Mouse (Mus musculus) common myeloid progenitor, adult 5-6 weeks (primary cell): Measurements from ENCODE around the gene Sema5a. TPM values are rescaled to one million over a fixed set of nuclear protein-coding genes. Genes with fewer than 3 reads are reported as not detected.

Experiments
- ATAC-seq: replicated peaks from 2 replicates; pipeline ENCODE4 v1.8.0; 2016; ENCODE audit warnings: low read depth, mild to moderate bottlenecking, moderate TSS enrichment, inconsistent platforms; ENCODE audit not compliant: poor library complexity, severe bottlenecking
- total RNA-seq: library from RNA; stranded (forward); fragments of 200-1000, 187-1606 nt; gene quantifications from 2 replicates; pipeline ENCODE4 v1.2.3, GENCODE M21; 2017

Sema5a gene
- total RNA-seq, 1 experiment from 2014 or later = not detected

DNA sequence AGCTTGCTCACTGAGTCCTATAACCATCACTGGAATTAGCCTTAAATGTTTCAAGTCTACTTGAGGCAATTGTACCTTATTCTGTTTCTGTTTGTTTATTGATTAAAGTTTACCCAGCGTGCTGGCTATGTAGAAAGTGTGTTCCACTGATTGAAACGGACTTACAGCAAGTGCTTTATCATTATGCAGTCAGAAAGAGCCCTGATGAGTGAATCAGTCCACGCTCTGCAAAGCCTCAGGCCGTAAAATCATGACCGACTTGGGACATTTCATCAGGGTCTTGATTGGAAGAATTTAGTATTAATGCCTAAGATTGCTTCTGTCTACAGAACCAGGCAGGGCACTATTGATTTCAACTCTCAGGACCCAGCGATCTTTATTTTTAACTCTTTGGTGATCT is 178.5 kb downstream of the Sema5a start:
- no peak for ATAC-seq

GRCm38 (mm10) chr15:32427188-32427924 is 182.7 kb downstream of the Sema5a start:
- ATAC-seq = no peak

DNA sequence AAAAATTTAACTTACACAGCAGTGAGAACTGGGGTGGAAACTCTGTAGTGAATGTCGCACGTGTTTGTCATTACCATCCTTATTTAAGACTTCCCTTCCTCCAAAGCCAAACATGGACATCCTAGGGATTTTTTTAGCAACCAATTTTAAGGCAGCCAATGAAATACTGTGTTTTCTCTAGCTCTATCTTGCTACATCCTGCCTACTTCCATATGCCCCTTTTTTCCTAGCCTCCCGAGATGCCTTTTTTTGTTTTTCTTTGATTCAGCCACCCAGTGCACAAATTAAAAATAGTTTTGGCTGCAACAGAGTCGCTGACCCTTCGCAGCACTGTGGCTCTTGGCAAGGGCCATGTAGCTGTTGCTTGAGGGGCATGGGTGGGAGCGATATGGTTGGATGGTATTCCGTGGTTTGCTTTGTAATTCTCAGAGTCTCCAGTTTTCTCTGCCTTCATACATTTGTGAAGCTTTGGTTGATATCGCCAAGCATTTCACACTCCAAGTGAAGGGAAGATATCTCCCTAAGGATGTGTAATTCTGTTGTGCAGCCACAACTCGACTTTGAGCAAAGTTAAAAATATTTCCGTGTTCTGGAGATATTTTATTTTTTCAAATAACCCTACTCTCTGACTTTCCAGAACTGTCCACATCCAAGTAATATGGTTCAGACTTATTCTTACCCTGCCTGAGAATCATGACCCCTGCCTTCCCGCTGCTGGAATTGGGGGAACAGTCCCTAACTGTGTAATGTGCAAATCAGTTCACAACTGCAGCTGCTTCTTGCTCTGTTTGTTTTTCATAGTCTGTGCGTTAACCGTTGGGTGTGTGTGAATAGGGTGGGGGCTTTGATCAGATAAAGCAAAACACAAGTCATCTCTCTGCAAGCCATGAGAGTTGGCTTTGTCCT is 188.6 kb downstream of the Sema5a start:
- ATAC-seq = no peak

DNA sequence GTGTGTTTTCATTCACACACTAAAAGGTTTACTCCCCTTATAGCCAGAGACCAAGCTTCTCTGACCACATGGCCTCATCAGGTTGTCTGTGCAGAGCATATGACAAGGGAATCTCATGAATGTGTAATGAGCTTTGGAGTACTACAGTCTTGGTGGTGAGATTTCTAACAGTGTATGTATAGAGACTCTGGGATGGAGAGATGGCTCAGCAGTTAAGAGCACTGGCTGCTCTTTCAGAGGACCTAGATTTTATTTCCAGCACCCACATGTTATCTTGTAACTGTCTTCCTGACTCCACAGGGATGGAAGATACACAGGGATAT is 189.2 kb downstream of the Sema5a start:
- ATAC-seq = no peak

DNA sequence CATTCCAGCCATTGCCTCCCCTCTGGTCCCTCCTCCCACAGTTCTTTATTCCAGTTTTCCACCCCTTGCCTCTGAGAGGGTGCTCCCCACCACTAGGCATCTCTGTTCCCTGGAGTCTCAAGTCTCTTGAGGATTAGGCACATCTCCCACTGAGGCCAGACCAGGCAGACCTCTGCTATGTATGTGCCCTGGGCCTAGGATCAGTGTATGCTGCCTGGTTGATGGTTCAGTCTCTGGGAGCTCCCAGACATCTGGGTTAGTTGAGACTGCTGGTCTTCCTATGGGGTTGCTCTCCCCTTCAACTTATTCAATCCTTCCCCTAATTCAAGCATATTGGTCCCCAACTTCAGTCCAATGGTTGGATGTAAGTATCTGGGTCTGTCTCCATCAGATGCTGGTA is 189.7 kb downstream of the Sema5a start:
- no peak for ATAC-seq

GRCm38 (mm10) chr15:32437654-32438053 is 193.0 kb downstream of the Sema5a start:
- peak; percentile 69 for ATAC-seq

- no peak for ATAC-seq
Measured at GRCm38 (mm10) chr15:32442745-32443144, 198.1 kb downstream of the Sema5a start.

DNA sequence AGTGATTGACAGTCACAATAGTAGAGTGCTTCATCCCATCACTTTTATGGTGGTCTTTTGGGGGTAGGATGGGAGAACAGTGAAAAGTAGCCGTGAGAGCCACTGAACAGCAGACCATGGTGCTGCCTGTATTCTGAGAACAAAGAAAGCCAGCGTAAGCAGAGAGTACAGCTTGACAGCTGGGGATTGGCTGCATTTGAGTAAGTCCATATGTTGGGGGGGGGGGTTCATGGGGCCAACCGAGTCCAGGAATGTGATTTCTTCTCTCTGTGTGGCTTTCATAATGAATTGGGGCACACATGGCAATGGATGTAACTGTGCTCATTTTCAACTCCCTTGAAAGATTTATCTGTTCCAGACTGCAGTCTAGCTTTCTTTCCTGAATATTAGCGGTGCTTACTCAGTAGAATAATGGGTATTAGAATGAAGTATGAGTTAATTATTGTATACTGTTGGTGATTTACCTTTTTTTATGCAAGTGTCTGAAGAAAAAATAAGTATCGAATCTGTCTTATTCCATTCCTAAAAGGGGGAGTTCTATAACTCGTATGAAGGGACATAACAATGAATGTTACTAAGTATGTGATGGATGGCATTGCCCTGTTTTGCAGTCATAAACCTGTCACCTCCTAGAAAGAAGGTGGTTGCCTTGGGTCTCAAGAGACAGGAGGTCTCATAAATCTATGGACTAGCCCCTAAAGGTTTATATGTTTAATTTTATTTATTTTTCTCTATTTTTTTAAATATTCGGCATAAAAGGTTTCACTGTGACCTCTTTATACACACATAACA is 203.1 kb downstream of the Sema5a start:
- ATAC-seq = no peak

DNA sequence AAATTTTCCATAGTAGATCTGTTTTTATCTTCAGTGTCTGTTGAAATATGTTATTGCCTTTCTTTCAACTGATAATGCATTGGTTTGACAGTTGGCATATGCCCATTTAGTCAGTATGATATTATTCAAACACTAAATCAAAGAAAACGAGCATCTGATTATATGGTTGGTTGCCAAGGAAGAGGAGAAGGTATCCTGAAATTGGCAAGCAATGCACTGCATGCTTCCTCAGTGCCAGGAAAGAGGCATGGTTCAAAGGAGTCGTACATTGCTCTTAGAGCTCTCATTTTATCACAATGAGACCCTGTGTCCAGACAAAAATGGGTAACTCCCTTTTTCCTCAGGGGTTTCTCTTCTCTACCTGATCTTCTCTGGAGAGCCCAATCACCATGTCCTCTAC is 214.4 kb downstream of the Sema5a start:
- no peak for ATAC-seq

- ATAC-seq = no peak
Measured at GRCm38 (mm10) chr15:32460238-32460637, 215.6 kb downstream of the Sema5a start.

GRCm38 (mm10) chr15:32471480-32472050 is 227.0 kb downstream of the Sema5a start:
- ATAC-seq = no peak

- no peak for ATAC-seq
Measured at GRCm38 (mm10) chr15:32480747-32481146, 236.1 kb downstream of the Sema5a start.

DNA sequence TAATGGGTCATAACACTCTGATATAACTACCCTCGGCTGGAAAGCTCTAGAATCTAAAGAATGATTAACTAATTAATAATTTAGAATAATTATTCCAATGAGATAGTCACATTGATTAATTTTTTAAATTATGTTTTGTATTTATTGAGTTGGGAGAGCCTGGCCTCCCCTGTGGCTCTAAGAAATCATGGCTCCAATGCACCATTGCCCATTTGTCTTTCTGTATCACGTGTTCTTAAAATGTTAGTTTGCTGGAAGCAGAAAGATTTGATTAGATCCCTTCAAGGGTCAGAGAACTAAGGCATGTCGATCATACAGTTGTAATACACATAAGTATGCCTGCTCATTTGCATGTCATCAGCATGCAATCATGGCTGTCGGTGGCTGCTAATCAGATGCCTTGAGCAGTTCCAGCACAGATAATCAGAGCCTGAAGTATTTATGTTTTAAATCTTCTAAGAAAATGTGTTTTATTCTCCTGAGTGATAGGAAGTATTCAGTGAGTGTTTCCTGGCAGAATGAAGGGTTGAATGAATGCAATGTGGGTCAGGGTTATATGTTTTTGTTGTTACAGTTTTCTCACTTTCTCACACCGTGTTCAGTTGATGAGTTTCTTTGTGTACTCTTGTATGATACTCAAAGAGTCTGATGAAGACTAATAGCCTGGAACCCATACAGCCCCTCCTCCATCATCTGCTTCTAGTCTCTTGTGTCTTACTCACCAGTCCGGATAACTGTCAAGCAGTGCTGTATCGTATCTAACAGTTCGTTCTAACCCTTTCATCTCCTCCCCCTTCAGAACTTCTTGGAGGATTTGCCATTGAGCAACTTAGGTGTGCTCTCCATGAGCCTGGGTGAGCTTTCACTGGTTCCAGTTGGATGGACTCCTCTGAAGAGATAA is 240.7 kb downstream of the Sema5a start:
- ATAC-seq = no peak

GRCm38 (mm10) chr15:32487968-32488367 is 243.4 kb downstream of the Sema5a start:
- ATAC-seq = no peak

- ATAC-seq = no peak
Measured at GRCm38 (mm10) chr15:32494219-32494618, 249.6 kb downstream of the Sema5a start.

DNA sequence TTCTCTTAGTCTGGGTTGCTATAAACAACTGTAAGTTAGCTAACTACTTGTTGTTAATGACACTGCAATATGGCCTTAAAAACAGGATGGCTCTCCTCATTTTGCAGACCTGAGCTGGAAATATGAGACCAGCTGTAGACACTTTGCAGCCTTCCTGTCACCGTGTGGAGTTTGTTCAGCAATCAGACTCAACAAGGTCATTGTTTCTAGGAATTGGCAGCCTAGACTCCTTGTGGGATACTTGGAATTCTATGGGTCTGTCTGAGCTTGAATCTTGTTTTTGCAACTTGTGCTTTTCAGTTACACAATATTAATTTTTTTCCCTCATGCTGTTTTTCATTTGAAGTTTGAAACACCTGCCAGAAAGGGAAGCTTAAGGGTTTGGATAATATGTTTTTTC is 250.3 kb downstream of the Sema5a start:
- ATAC-seq = no peak

GRCm38 (mm10) chr15:32496880-32497279 is 252.3 kb downstream of the Sema5a start:
- no peak for ATAC-seq

DNA sequence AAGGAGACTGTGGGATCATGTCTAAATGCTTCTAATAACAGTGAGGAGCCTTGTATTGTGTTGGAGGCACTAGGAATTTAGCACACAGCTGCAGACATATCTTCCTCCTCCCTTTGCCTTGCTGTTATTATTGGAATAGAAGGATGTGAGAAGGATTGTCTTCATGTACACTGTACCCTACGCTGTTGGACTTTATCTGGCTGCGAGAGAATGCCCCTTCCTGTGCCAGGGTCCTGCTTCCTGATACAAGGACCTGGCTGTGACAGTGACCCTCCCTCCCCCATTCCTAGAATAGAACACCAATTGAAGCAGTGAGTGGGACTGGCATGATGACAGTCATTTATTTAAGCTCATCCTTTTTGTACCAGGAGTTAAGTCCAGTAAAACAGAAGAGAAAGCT is 261.3 kb downstream of the Sema5a start:
- no peak for ATAC-seq

DNA sequence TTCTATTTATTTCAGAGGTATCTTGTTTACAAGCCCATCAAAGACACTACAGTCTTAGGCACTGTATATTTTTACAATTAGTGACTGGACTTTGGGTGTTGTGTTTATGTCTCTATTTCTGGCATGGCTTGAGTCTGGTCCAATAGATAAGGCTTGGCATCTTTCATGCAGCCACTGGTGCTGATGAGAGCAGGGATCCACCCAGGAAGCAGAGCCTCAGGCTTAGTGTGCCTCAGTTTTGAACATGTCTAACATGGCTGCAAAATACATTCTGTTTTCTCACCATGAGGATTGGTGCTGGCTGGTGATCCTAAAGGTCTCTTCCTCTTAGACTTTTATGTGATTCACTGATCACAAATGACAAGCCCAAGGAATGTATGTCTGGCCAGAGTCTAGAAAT is 263.7 kb downstream of the Sema5a start:
- ATAC-seq = no peak
